Mouse (Mus musculus): Measurements from ENCODE around the gene Slc5a3. TPM values are rescaled to one million over a fixed set of nuclear protein-coding genes. Genes with fewer than 3 reads are reported as not detected.
A peak's percentile ranks its signal among the peaks of the same experiment; 100 is the strongest.
"Not testable (repeated sequence)": the region's sequence is repeated elsewhere in the genome, so short reads cannot be mapped to it uniquely, and the experiment has no call there.

Gene Slc5a3
- polyA plus RNA-seq, 1 experiment from 2014 or later, result 28.5 TPM

GRCm38 (mm10) chr16:92098351-92099051 is 40.4 kb downstream of the Slc5a3 start:
- WGBS, result 57% methylated on average over 10 of the region's 10 CpGs

GRCm38 (mm10) chr16:92099598-92099997 is 41.5 kb downstream of the Slc5a3 start:
- H3K27ac ChIP-seq (ENCODE audit: low read depth, low read length), result no peak overlapping the region

More at GRCm38 (mm10) chr16:92098351-92099051, 40.4 kb downstream of the Slc5a3 start:
- Histone ChIP-seq H3K27ac (ENCODE audit: low read depth, low read length) (no peak overlapping the region), H3K36me3 (ENCODE audit: control insufficient read depth, insufficient read depth, low read length) (no peaks in the 10 kb centered on the region), H3K4me2 (ENCODE audit: low read depth, low read length) (no peak overlapping the region), H3K4me3 (ENCODE audit: low read depth, low read length) (no peak overlapping the region), H3K9me3 (ENCODE audit: control insufficient read depth, low read length) (no peaks in the 10 kb centered on the region), H3K4me1 (ENCODE audit: control insufficient read depth, insufficient read depth, low read length) (0 out of 2 replicates have a peak, but pooled peaks cover 4% of the 10 kb centered on the region), H3K9ac (replicated peaks; ENCODE audit: low read depth, low read length) (no peak overlapping the region), H3K27me3 (ENCODE audit: control insufficient read depth, insufficient read depth, low read length) (no peaks in the 10 kb centered on the region)
- ATAC-seq (ENCODE audit: low read depth), result no peak

GRCm38 (mm10) chr16:92100111-92100510 is 42.0 kb downstream of the Slc5a3 start:
- ATAC-seq (ENCODE audit: low read depth), result peak; percentile 58; the same call in 1 of the 2 replicates
- no peaks in the 10 kb centered on the region for H3K27me3 ChIP-seq (ENCODE audit: control insufficient read depth, insufficient read depth, low read length)
- no peak overlapping the region for H3K4me2 ChIP-seq (ENCODE audit: low read depth, low read length)
- H3K27ac ChIP-seq (ENCODE audit: low read depth, low read length), result no peak overlapping the region
- no peak overlapping the region for H3K4me3 ChIP-seq (ENCODE audit: low read depth, low read length)
- no peaks in the 10 kb centered on the region for H3K9me3 ChIP-seq (ENCODE audit: control insufficient read depth, low read length)
- H3K36me3 ChIP-seq (ENCODE audit: control insufficient read depth, insufficient read depth, low read length), result no peaks in the 10 kb centered on the region
- 0 out of 2 replicates have a peak, but pooled peaks cover 4% of the 10 kb centered on the region for H3K4me1 ChIP-seq (ENCODE audit: control insufficient read depth, insufficient read depth, low read length)
- no peak overlapping the region for H3K9ac ChIP-seq (replicated peaks; ENCODE audit: low read depth, low read length)
- 55% methylated on average over 4 of the region's 4 CpGs for whole genome bisulfite sequencing

More at GRCm38 (mm10) chr16:92099598-92099997, 41.5 kb downstream of the Slc5a3 start:
- Histone ChIP-seq H3K9ac (replicated peaks; ENCODE audit: low read depth, low read length) (no peak overlapping the region), H3K27me3 (ENCODE audit: control insufficient read depth, insufficient read depth, low read length) (no peaks in the 10 kb centered on the region), H3K4me3 (ENCODE audit: low read depth, low read length) (no peak overlapping the region), H3K4me1 (ENCODE audit: control insufficient read depth, insufficient read depth, low read length) (0 out of 2 replicates have a peak, but pooled peaks cover 4% of the 10 kb centered on the region), H3K36me3 (ENCODE audit: control insufficient read depth, insufficient read depth, low read length) (no peaks in the 10 kb centered on the region), H3K9me3 (ENCODE audit: control insufficient read depth, low read length) (no peaks in the 10 kb centered on the region), H3K4me2 (ENCODE audit: low read depth, low read length) (no peak overlapping the region)
- no peak for ATAC-seq (ENCODE audit: low read depth)
- WGBS, result 88% methylated on average over 16 of the region's 16 CpGs

GRCm38 (mm10) chr16:92102115-92102514 is 44.0 kb downstream of the Slc5a3 start:
- no peak for ATAC-seq (ENCODE audit: low read depth)
- H3K27ac ChIP-seq (ENCODE audit: low read depth, low read length), result no peak overlapping the region
- H3K4me2 ChIP-seq (ENCODE audit: low read depth, low read length), result no peak overlapping the region
- no peak overlapping the region for H3K4me3 ChIP-seq (ENCODE audit: low read depth, low read length)
- H3K27me3 ChIP-seq (ENCODE audit: control insufficient read depth, insufficient read depth, low read length), result no peaks in the 10 kb centered on the region
- H3K9me3 ChIP-seq (ENCODE audit: control insufficient read depth, low read length), result no peaks in the 10 kb centered on the region
- no peaks in the 10 kb centered on the region for H3K36me3 ChIP-seq (ENCODE audit: control insufficient read depth, insufficient read depth, low read length)
- WGBS, result 83% methylated on average over 5 of the region's 5 CpGs
- H3K4me1 ChIP-seq (ENCODE audit: control insufficient read depth, insufficient read depth, low read length), result 0 out of 2 replicates have a peak, but pooled peaks cover 4% of the 10 kb centered on the region
- no peak overlapping the region for H3K9ac ChIP-seq (replicated peaks; ENCODE audit: low read depth, low read length)

GRCm38 (mm10) chr16:92102931-92103330 is 44.8 kb downstream of the Slc5a3 start:
- H3K4me2 ChIP-seq (ENCODE audit: low read depth, low read length); H3K4me1 ChIP-seq (ENCODE audit: control insufficient read depth, insufficient read depth, low read length); H3K27ac ChIP-seq (ENCODE audit: low read depth, low read length); H3K36me3 ChIP-seq (ENCODE audit: control insufficient read depth, insufficient read depth, low read length); H3K27me3 ChIP-seq (ENCODE audit: control insufficient read depth, insufficient read depth, low read length); ATAC-seq (ENCODE audit: low read depth); H3K9me3 ChIP-seq (ENCODE audit: control insufficient read depth, low read length); H3K9ac ChIP-seq (replicated peaks; ENCODE audit: low read depth, low read length); H3K4me3 ChIP-seq (ENCODE audit: low read depth, low read length): not testable (repeated sequence)
- 96% methylated on average over 6 of the region's 7 CpGs for WGBS

- no peaks in the 10 kb centered on the region for H3K36me3 ChIP-seq (ENCODE audit: control insufficient read depth, insufficient read depth, low read length)
- no peak overlapping the region for H3K4me2 ChIP-seq (ENCODE audit: low read depth, low read length)
- H3K9me3 ChIP-seq (ENCODE audit: control insufficient read depth, low read length), result no peaks in the 10 kb centered on the region
- WGBS, result 27% methylated on average over 9 of the region's 9 CpGs
- H3K4me1 ChIP-seq (ENCODE audit: control insufficient read depth, insufficient read depth, low read length), result no peaks in the 10 kb centered on the region
- no peak overlapping the region for H3K27ac ChIP-seq (ENCODE audit: low read depth, low read length)
- H3K27me3 ChIP-seq (ENCODE audit: control insufficient read depth, insufficient read depth, low read length), result no peaks in the 10 kb centered on the region
- no peak overlapping the region for H3K4me3 ChIP-seq (ENCODE audit: low read depth, low read length)
- no peak overlapping the region for H3K9ac ChIP-seq (replicated peaks; ENCODE audit: low read depth, low read length)
- no peak; the same call in 1 of the 2 replicates for ATAC-seq (ENCODE audit: low read depth)
These were observed 45.6 kb downstream of the Slc5a3 start for GRCm38 (mm10) chr16:92103572-92104331.

- no peak overlapping the region for H3K4me2 ChIP-seq (ENCODE audit: low read depth, low read length)
- no peaks in the 10 kb centered on the region for H3K4me1 ChIP-seq (ENCODE audit: control insufficient read depth, insufficient read depth, low read length)
- WGBS, result 84% methylated on average over 2 of the region's 2 CpGs
- no peaks in the 10 kb centered on the region for H3K9me3 ChIP-seq (ENCODE audit: control insufficient read depth, low read length)
- H3K4me3 ChIP-seq (ENCODE audit: low read depth, low read length), result no peak overlapping the region
- no peak overlapping the region for H3K27ac ChIP-seq (ENCODE audit: low read depth, low read length)
- no peaks in the 10 kb centered on the region for H3K36me3 ChIP-seq (ENCODE audit: control insufficient read depth, insufficient read depth, low read length)
- H3K9ac ChIP-seq (replicated peaks; ENCODE audit: low read depth, low read length), result no peak overlapping the region
- no peak for ATAC-seq (ENCODE audit: low read depth)
- no peaks in the 10 kb centered on the region for H3K27me3 ChIP-seq (ENCODE audit: control insufficient read depth, insufficient read depth, low read length)
These were observed 46.1 kb downstream of the Slc5a3 start for GRCm38 (mm10) chr16:92104332-92104590.

- H3K9me3 ChIP-seq (ENCODE audit: control insufficient read depth, low read length), result no peaks in the 10 kb centered on the region
- ATAC-seq (ENCODE audit: low read depth), result no peak
- H3K27me3 ChIP-seq (ENCODE audit: control insufficient read depth, insufficient read depth, low read length), result no peaks in the 10 kb centered on the region
- no peaks in the 10 kb centered on the region for H3K36me3 ChIP-seq (ENCODE audit: control insufficient read depth, insufficient read depth, low read length)
- H3K9ac ChIP-seq (replicated peaks; ENCODE audit: low read depth, low read length), result no peak overlapping the region
- no peak overlapping the region for H3K4me3 ChIP-seq (ENCODE audit: low read depth, low read length)
- no peak overlapping the region for H3K4me2 ChIP-seq (ENCODE audit: low read depth, low read length)
- no peaks in the 10 kb centered on the region for H3K4me1 ChIP-seq (ENCODE audit: control insufficient read depth, insufficient read depth, low read length)
- 100% methylated on average over 2 of the region's 2 CpGs for WGBS
- no peak overlapping the region for H3K27ac ChIP-seq (ENCODE audit: low read depth, low read length)
These were observed 46.8 kb downstream of the Slc5a3 start for GRCm38 (mm10) chr16:92104951-92105350.

GRCm38 (mm10) chr16:92105631-92106030 is 47.5 kb downstream of the Slc5a3 start:
- H3K4me2 ChIP-seq (ENCODE audit: low read depth, low read length), result no peak overlapping the region
- H3K9me3 ChIP-seq (ENCODE audit: control insufficient read depth, low read length), result no peaks in the 10 kb centered on the region
- H3K9ac ChIP-seq (replicated peaks; ENCODE audit: low read depth, low read length), result no peak overlapping the region
- H3K36me3 ChIP-seq (ENCODE audit: control insufficient read depth, insufficient read depth, low read length), result no peaks in the 10 kb centered on the region
- WGBS, result 82% methylated on average over 3 of the region's 3 CpGs
- H3K27ac ChIP-seq (ENCODE audit: low read depth, low read length), result no peak overlapping the region
- no peaks in the 10 kb centered on the region for H3K4me1 ChIP-seq (ENCODE audit: control insufficient read depth, insufficient read depth, low read length)
- no peaks in the 10 kb centered on the region for H3K27me3 ChIP-seq (ENCODE audit: control insufficient read depth, insufficient read depth, low read length)
- no peak overlapping the region for H3K4me3 ChIP-seq (ENCODE audit: low read depth, low read length)
- no peak for ATAC-seq (ENCODE audit: low read depth)

Data from neural tube, embryonic 14.5 days (tissue).